Mouse (Mus musculus) heart, postnatal 36 days (tissue): ENCODE data around the gene Lin54. TPM values are rescaled to one million over a fixed set of nuclear protein-coding genes. Genes with fewer than 3 reads are reported as not detected.
"Not testable (repeated sequence)": the region's sequence is repeated elsewhere in the genome, so short reads cannot be mapped to it uniquely, and the experiment has no call there.

Experiments used
- DNase-seq, 2 experiments: peaks; one replicate each; pipeline ENCODE4 v3.0.0; 2021 to 2022
- intact Hi-C: fragments of 180-260 bp; cut with DNase I; formaldehyde crosslinking; loops from one replicate; pipeline ENCODE4 v1.15.1; 2025
- total RNA-seq, 2 experiments: library from RNA; stranded (reverse); gene quantifications; 2 replicates each; pipeline ENCODE4 v1.2.3; 2021

The Lin54 gene
- total RNA-seq, 2 experiments from 2014 or later = 8.3 to 8.6 TPM

- intact Hi-C loops = loop anchor here (5.0 to 10.0 kb wide), 2 partner anchors 74 to 247 kb away; partner anchors contain the start of genes Coq2 and Lin54
- DNase-seq = no peak
Measured at GRCm38 (mm10) chr5:100428031-100428733, 72.3 kb downstream of the Lin54 start.

GRCm38 (mm10) chr5:100427276-100427675 is 73.2 kb downstream of the Lin54 start:
- intact Hi-C loops = loop anchor here (5.0 to 10.0 kb wide), 2 partner anchors 75 to 248 kb away; partner anchors contain the start of genes Coq2 and Lin54
- DNase-seq = no peak

GRCm38 (mm10) chr5:100425823-100426222 is 74.6 kb downstream of the Lin54 start:
- not testable (repeated sequence) for DNase-seq
- intact Hi-C loops = loop anchor here (5.0 to 10.0 kb wide), 2 partner anchors 76 to 249 kb away; partner anchors contain the start of genes Coq2 and Lin54

- intact Hi-C loops = loop anchor here (10.0 kb wide), 1 partner anchor 251 kb away; the partner anchor contains the start of gene Coq2
- DNase-seq = no peak
Measured at GRCm38 (mm10) chr5:100424252-100424651, 76.2 kb downstream of the Lin54 start.

GRCm38 (mm10) chr5:100423626-100424025 is 76.8 kb downstream of the Lin54 start:
- intact Hi-C loops = loop anchor here (10.0 kb wide), 1 partner anchor 251 kb away; the partner anchor contains the start of gene Coq2

GRCm38 (mm10) chr5:100418861-100419260 is 81.6 kb downstream of the Lin54 start:
- intact Hi-C loops = loop anchor here (5.0 kb wide), 2 partner anchors 98 to 442 kb away; partner anchors contain the start of genes 4930524J08Rik, Cops4 and Hnrnpd
- DNase-seq = no peak

More at GRCm38 (mm10) chr5:100423626-100424025, 76.8 kb downstream of the Lin54 start:
- no peak for DNase-seq

- no peak for DNase-seq
Measured at GRCm38 (mm10) chr5:100418077-100418476, 82.4 kb downstream of the Lin54 start.

GRCm38 (mm10) chr5:100415761-100416590 is 84.5 kb downstream of the Lin54 start, which contains the start of gene Sec31a:
Sec31a (minus strand) TSS chr5:100416234.
- intact Hi-C loops = loop anchor here (1.0 to 5.0 kb wide), 3 partner anchors 13 to 439 kb away; partner anchors contain the start of genes 4930524J08Rik, Cops4 and Hnrnpd

More at GRCm38 (mm10) chr5:100418077-100418476, 82.4 kb downstream of the Lin54 start:
- intact Hi-C loops = loop anchor here (5.0 kb wide), 2 partner anchors 99 to 441 kb away; partner anchors contain the start of genes 4930524J08Rik, Cops4 and Hnrnpd

GRCm38 (mm10) chr5:100414474-100415196 is 85.8 kb downstream of the Lin54 start:
- intact Hi-C loops = loop anchor here (5.0 kb wide), 2 partner anchors 103 to 437 kb away; partner anchors contain the start of genes 4930524J08Rik, Cops4 and Hnrnpd
- DNase-seq = no peak

More at GRCm38 (mm10) chr5:100415761-100416590, 84.5 kb downstream of the Lin54 start, which contains the start of gene Sec31a:
- peak; percentile 97 to 98 for DNase-seq

GRCm38 (mm10) chr5:100412886-100413285 is 87.6 kb downstream of the Lin54 start:
- DNase-seq = no peak
- intact Hi-C loops = no loop called here

- intact Hi-C loops = no loop called here
- no peak for DNase-seq
Measured at GRCm38 (mm10) chr5:100410281-100410680, 90.2 kb downstream of the Lin54 start.

- DNase-seq = no peak
- intact Hi-C loops = no loop called here
Measured at GRCm38 (mm10) chr5:100408485-100408884, 92.0 kb downstream of the Lin54 start.

- DNase-seq = no peak
- intact Hi-C loops = no loop called here
Measured at GRCm38 (mm10) chr5:100396753-100397152, 103.7 kb downstream of the Lin54 start.

- DNase-seq = no peak
- intact Hi-C loops = no loop called here
Measured at GRCm38 (mm10) chr5:100393681-100394080, 106.8 kb downstream of the Lin54 start.

- no peak for DNase-seq
- intact Hi-C loops = no loop called here
Measured at GRCm38 (mm10) chr5:100392436-100392955, 107.9 kb downstream of the Lin54 start.
